Mouse (Mus musculus) embryonic facial prominence, embryonic 15.5 days (tissue): ENCODE measurements around the gene Inpp5a. TPM values are rescaled to one million over a fixed set of nuclear protein-coding genes. Genes with fewer than 3 reads are reported as not detected.

Experiments used
- ATAC-seq: fragments of 200-750 bp; cut with Nextera tagmentation; 2 replicates; pipeline ENCODE4 v1.8.0; 2017; ENCODE audit warnings: low read depth, moderate TSS enrichment; ENCODE audit not compliant: insufficient number of reproducible peaks, low FRiP score, low TSS enrichment
- H3K27ac ChIP-seq: fragments of 300-500 bp; sonication (generic); replicated peaks from 2 replicates; pipeline ENCODE4 v1.5.1; 2015; ENCODE audit warnings: mild to moderate bottlenecking, inconsistent platforms
- H3K27me3 ChIP-seq: fragments of 300-500 bp; sonication (generic); 2 replicates; pipeline ENCODE4 v1.6.1; 2015; ENCODE audit warnings: inconsistent platforms
- H3K36me3 ChIP-seq: fragments of 300-500 bp; sonication (generic); 2 replicates; pipeline ENCODE4 v1.6.1; 2015; ENCODE audit warnings: mild to moderate bottlenecking, inconsistent platforms
- H3K4me1 ChIP-seq: fragments of 300-500 bp; sonication (generic); 2 replicates; pipeline ENCODE4 v1.6.1; 2015; ENCODE audit warnings: inconsistent platforms
- H3K4me2 ChIP-seq: fragments of 300-500 bp; sonication (generic); replicated peaks from 2 replicates; pipeline ENCODE4 v1.6.1; 2015; ENCODE audit warnings: mild to moderate bottlenecking, inconsistent platforms
- H3K4me3 ChIP-seq: fragments of 300-500 bp; sonication (generic); replicated peaks from 2 replicates; pipeline ENCODE4 v1.5.1; 2015; ENCODE audit warnings: mild to moderate bottlenecking, inconsistent platforms
- H3K9ac ChIP-seq: fragments of 300-500 bp; sonication (generic); 2 replicates; pipeline ENCODE4 v1.6.1; 2015; ENCODE audit warnings: inconsistent platforms
- H3K9me3 ChIP-seq: fragments of 300-500 bp; sonication (generic); replicated peaks from 2 replicates; pipeline ENCODE4 v1.6.1; 2016; ENCODE audit warnings: inconsistent platforms
- WGBS: fragments of 180-500 bp; shearing (Covaris S2); methylation state at CpG from one replicate; pipeline ENCODE4 v1.1.7; 2015; 5-methylcytosine and 5-hydroxymethylcytosine counted together
- polyA plus RNA-seq: library from polyadenylated mRNA; unstranded; fragments of >200 nt; fragmentation: Nextera tagmentation; extraction: Ambion mirVana; gene quantifications from 2 replicates; pipeline ENCODE4 v1.2.1, GENCODE M21; 2015

The Inpp5a gene
- polyA plus RNA-seq, 1 experiment from 2014 or later: 30.5 TPM

- Histone ChIP-seq H3K9ac (no peak overlapping the region), H3K4me3 (no peak overlapping the region), H3K4me2 (no peak overlapping the region), H3K9me3 (no peaks in the 10 kb centered on the region), H3K36me3 (no peaks in the 10 kb centered on the region), H3K4me1 (peaks cover 42% of the 10 kb centered on the region), H3K27me3 (no peaks in the 10 kb centered on the region), H3K27ac (peak overlapping the region; percentile 34; the same call in 1 of the 2 replicates)
- ATAC-seq: no peak
- WGBS: 72% methylated on average over 10 of the region's 10 CpGs
Measured at GRCm38 (mm10) chr7:139467177-139467895, 78.4 kb downstream of the Inpp5a start.

GRCm38 (mm10) chr7:139467896-139468279 lies 79.0 kb downstream of the Inpp5a start:
- H3K36me3 ChIP-seq: no peaks in the 10 kb centered on the region
- H3K9ac ChIP-seq: no peak overlapping the region
- H3K4me3 ChIP-seq: no peak overlapping the region
- peak overlapping the region; percentile 34; the same call in 1 of the 2 replicates for H3K27ac ChIP-seq
- peak; percentile 39; the same call in 1 of the 2 replicates for ATAC-seq
- H3K4me1 ChIP-seq: peaks cover 48% of the 10 kb centered on the region
- no peaks in the 10 kb centered on the region for H3K27me3 ChIP-seq
- H3K9me3 ChIP-seq: no peaks in the 10 kb centered on the region
- H3K4me2 ChIP-seq: no peak overlapping the region
- WGBS: 53% methylated on average over 4 of the region's 4 CpGs

GRCm38 (mm10) chr7:139468440-139468839 lies 79.5 kb downstream of the Inpp5a start:
- H3K36me3 ChIP-seq: no peaks in the 10 kb centered on the region
- peaks cover 51% of the 10 kb centered on the region for H3K4me1 ChIP-seq
- H3K27me3 ChIP-seq: no peaks in the 10 kb centered on the region
- WGBS: 40% methylated on average over 2 of the region's 2 CpGs
- peak overlapping the region; percentile 60 for H3K27ac ChIP-seq
- no peaks in the 10 kb centered on the region for H3K9me3 ChIP-seq
- H3K4me3 ChIP-seq: no peak overlapping the region
- no peak overlapping the region for H3K4me2 ChIP-seq
- no peak for ATAC-seq
- H3K9ac ChIP-seq: no peak overlapping the region

GRCm38 (mm10) chr7:139469457-139469856 lies 80.5 kb downstream of the Inpp5a start:
- no peak overlapping the region for H3K27ac ChIP-seq
- H3K9me3 ChIP-seq: no peaks in the 10 kb centered on the region
- no peak overlapping the region for H3K4me2 ChIP-seq
- no peak overlapping the region for H3K9ac ChIP-seq
- H3K4me3 ChIP-seq: no peak overlapping the region
- ATAC-seq: no peak
- 86% methylated on average over 4 of the region's 4 CpGs for WGBS
- no peaks in the 10 kb centered on the region for H3K27me3 ChIP-seq
- no peaks in the 10 kb centered on the region for H3K36me3 ChIP-seq
- peaks cover 51% of the 10 kb centered on the region for H3K4me1 ChIP-seq

- Histone ChIP-seq H3K27me3 (no peaks in the 10 kb centered on the region), H3K9ac (no peak overlapping the region), H3K27ac (no peak overlapping the region), H3K36me3 (no peaks in the 10 kb centered on the region), H3K9me3 (no peaks in the 10 kb centered on the region), H3K4me1 (peaks cover 51% of the 10 kb centered on the region), H3K4me2 (no peak overlapping the region), H3K4me3 (no peak overlapping the region)
- 85% methylated on average over 2 of the region's 2 CpGs for WGBS
- no peak for ATAC-seq
Measured at GRCm38 (mm10) chr7:139470481-139470880, 81.6 kb downstream of the Inpp5a start.

- no peak overlapping the region for H3K9ac ChIP-seq
- H3K27me3 ChIP-seq: no peaks in the 10 kb centered on the region
- WGBS: 53% methylated on average over 1 of the region's 1 CpGs
- no peak overlapping the region for H3K4me3 ChIP-seq
- no peak overlapping the region for H3K4me2 ChIP-seq
- ATAC-seq: no peak
- no peaks in the 10 kb centered on the region for H3K9me3 ChIP-seq
- no peaks in the 10 kb centered on the region for H3K36me3 ChIP-seq
- peaks cover 38% of the 10 kb centered on the region for H3K4me1 ChIP-seq
- H3K27ac ChIP-seq: 0 out of 2 replicates have a peak overlapping the region, but pooled peaks have one; percentile 24
Measured at GRCm38 (mm10) chr7:139472052-139472451, 83.1 kb downstream of the Inpp5a start.

- Histone ChIP-seq H3K36me3 (no peaks in the 10 kb centered on the region), H3K27ac (0 out of 2 replicates have a peak overlapping the region, but pooled peaks have one; percentile 17), H3K4me3 (no peak overlapping the region), H3K4me1 (peaks cover 28% of the 10 kb centered on the region), H3K27me3 (no peaks in the 10 kb centered on the region), H3K9me3 (no peaks in the 10 kb centered on the region), H3K9ac (no peak overlapping the region), H3K4me2 (no peak overlapping the region)
- WGBS: 22% methylated on average over 7 of the region's 7 CpGs
- ATAC-seq: peak; percentile 73; the same call in 1 of the 2 replicates
Measured at GRCm38 (mm10) chr7:139472865-139473549, 84.1 kb downstream of the Inpp5a start.

- no peak overlapping the region for H3K27ac ChIP-seq
- H3K9me3 ChIP-seq: no peaks in the 10 kb centered on the region
- H3K9ac ChIP-seq: no peak overlapping the region
- no peak overlapping the region for H3K4me3 ChIP-seq
- H3K36me3 ChIP-seq: 0 out of 2 replicates have a peak, but pooled peaks cover 3% of the 10 kb centered on the region
- no peaks in the 10 kb centered on the region for H3K27me3 ChIP-seq
- WGBS: 49% methylated on average over 4 of the region's 4 CpGs
- H3K4me2 ChIP-seq: no peak overlapping the region
- H3K4me1 ChIP-seq: peaks cover 15% of the 10 kb centered on the region
- ATAC-seq: no peak
Measured at GRCm38 (mm10) chr7:139475896-139476295, 87.0 kb downstream of the Inpp5a start.

GRCm38 (mm10) chr7:139476700-139477099 lies 87.8 kb downstream of the Inpp5a start:
- Histone ChIP-seq H3K27ac (no peak overlapping the region), H3K9me3 (no peaks in the 10 kb centered on the region), H3K4me2 (no peak overlapping the region), H3K9ac (no peak overlapping the region), H3K4me3 (no peak overlapping the region), H3K4me1 (peaks cover 14% of the 10 kb centered on the region), H3K27me3 (no peaks in the 10 kb centered on the region), H3K36me3 (peaks cover 8% of the 10 kb centered on the region; the same call in 1 of the 2 replicates)
- WGBS: 60% methylated on average over 2 of the region's 2 CpGs
- ATAC-seq: no peak

GRCm38 (mm10) chr7:139477748-139478147 lies 88.8 kb downstream of the Inpp5a start:
- no peaks in the 10 kb centered on the region for H3K27me3 ChIP-seq
- no peaks in the 10 kb centered on the region for H3K9me3 ChIP-seq
- H3K4me3 ChIP-seq: no peak overlapping the region
- H3K36me3 ChIP-seq: peaks cover 13% of the 10 kb centered on the region; the same call in 1 of the 2 replicates
- H3K27ac ChIP-seq: no peak overlapping the region
- peaks cover 5% of the 10 kb centered on the region for H3K4me1 ChIP-seq
- WGBS: 81% methylated on average over 3 of the region's 3 CpGs
- no peak for ATAC-seq
- no peak overlapping the region for H3K4me2 ChIP-seq
- H3K9ac ChIP-seq: no peak overlapping the region

- Histone ChIP-seq H3K4me1 (no peaks in the 10 kb centered on the region), H3K27me3 (no peaks in the 10 kb centered on the region), H3K9me3 (no peaks in the 10 kb centered on the region), H3K27ac (no peak overlapping the region), H3K4me2 (no peak overlapping the region), H3K9ac (no peak overlapping the region), H3K36me3 (peaks cover 13% of the 10 kb centered on the region; the same call in 1 of the 2 replicates), H3K4me3 (no peak overlapping the region)
- ATAC-seq: no peak
- WGBS: 60% methylated on average over 1 of the region's 1 CpGs
Measured at GRCm38 (mm10) chr7:139479077-139479476, 90.2 kb downstream of the Inpp5a start.
